ENCODE assay signal across 28 mouse cellular contexts in the genomic region with DNA sequence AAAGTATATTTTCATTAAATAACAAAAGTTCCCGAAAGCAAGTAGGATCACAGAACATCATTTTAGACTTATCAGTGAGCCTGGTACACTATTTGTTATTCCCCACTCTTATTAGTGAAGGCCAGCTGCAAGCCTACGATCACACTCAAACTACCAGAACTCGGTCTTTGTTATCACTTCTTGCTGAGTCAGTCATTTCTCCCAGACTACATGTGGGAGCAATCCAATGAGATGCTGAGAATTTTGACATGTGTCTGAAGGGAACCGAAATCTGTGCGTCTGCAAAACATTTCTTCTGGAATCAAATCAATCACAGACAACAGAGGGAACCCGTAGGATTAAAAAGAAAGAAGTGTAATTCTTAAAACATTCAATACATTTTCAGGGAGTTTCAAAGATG.
DNase-seq lines count a peak whose midpoint lies in the region; ATAC-seq and TF ChIP-seq lines count a peak whose summit lies in the region.
"Had no signal": no experiment of that assay in that cellular context is flagged by ENCODE, and none has a peak within 500 bp of the region (broad histone marks: within the 10 kb centered on the region; RNA-seq: fewer than 3 reads in every experiment).

No protein-coding gene starts in this region.

- peak; percentile 76; the same call in 1 of the 2 replicates for ATAC-seq in lung, embryonic 14.5 days (ENCODE audit: insufficient read depth)
- peak; percentile 62; the same call in 1 of the 2 replicates for ATAC-seq in lung, embryonic 16.5 days (ENCODE audit: low read depth)
- ATAC-seq in megakaryocyte, adult 5-6 weeks (ENCODE audit: poor library complexity, severe bottlenecking), result no peak
- ATAC-seq: activated CD4-positive, CD25-positive, alpha-beta regulatory T cell, adult 4 months; forebrain, embryonic 14.5 days; forebrain, embryonic 16.5 days; Patski had no signal

- H3K4me1 ChIP-seq in lung, embryonic 14.5 days (ENCODE audit: insufficient read depth), result no peaks in the 10 kb centered on the region
- no peaks in the 10 kb centered on the region for H3K4me1 ChIP-seq in lung, embryonic 16.5 days (replicated peaks; ENCODE audit: control insufficient read depth, insufficient read depth, low read length)
- no peaks in the 10 kb centered on the region for H3K4me1 ChIP-seq in ES-E14 (ENCODE audit: control insufficient read depth in 2 of 2, insufficient read depth in 2 of 2, low read length in 2 of 2, poor library complexity in 1 of 2)
- H3K4me1 ChIP-seq: embryonic facial prominence, embryonic 12.5 days; embryonic facial prominence, embryonic 15.5 days; forebrain, embryonic 10.5 days; forebrain, embryonic 12.5 days had no signal

- no peak for TF ChIP-seq POLR2A in brain, embryonic 14.5 days (IDR thresholded peaks at IDR 0.05; ENCODE audit: borderline replicate concordance, extremely low read depth, insufficient read depth, insufficient read length, poor library complexity, severe bottlenecking)

- in situ Hi-C loops in ES-E14 (cut with MboI; ENCODE audit: low sequenced_read_pairs in 2 of 2, unreplicated experiment in 2 of 2), result no loop called here

- H3K4me3 ChIP-seq in lung, embryonic 14.5 days (ENCODE audit: low read depth, low read length), result no peak overlapping the region
- H3K4me3 ChIP-seq in lung, embryonic 16.5 days (ENCODE audit: low read length), result no peak overlapping the region
- no peak overlapping the region for H3K4me3 ChIP-seq in ES-E14 (ENCODE audit: insufficient read depth in 1 of 2, low read depth in 1 of 2, low read length in 2 of 2, poor library complexity in 1 of 2, severe bottlenecking in 1 of 2)
- H3K4me3 ChIP-seq: embryonic facial prominence, embryonic 12.5 days; embryonic facial prominence, embryonic 15.5 days; erythroblast, embryonic 14.5 days; forebrain, embryonic 10.5 days; forebrain, embryonic 12.5 days had no signal

- WGBS in lung, embryonic 14.5 days, result 38% methylated on average over 6 of the region's 6 CpGs
- 65% methylated on average over 6 of the region's 6 CpGs for WGBS in lung, embryonic 16.5 days

- H3K27me3 ChIP-seq in lung, embryonic 14.5 days (ENCODE audit: insufficient read depth, low read length), result no peaks in the 10 kb centered on the region
- H3K27me3 ChIP-seq in lung, embryonic 16.5 days (ENCODE audit: control insufficient read depth, insufficient read depth, low read depth, low read length), result no peaks in the 10 kb centered on the region
- H3K27me3 ChIP-seq: embryonic facial prominence, embryonic 12.5 days; embryonic facial prominence, embryonic 15.5 days; forebrain, embryonic 12.5 days; Patski had no signal

- H3K27ac ChIP-seq in lung, embryonic 14.5 days (ENCODE audit: low read depth), result no peak overlapping the region
- H3K27ac ChIP-seq in lung, embryonic 16.5 days (ENCODE audit: low read length), result no peak overlapping the region
- H3K27ac ChIP-seq in ES-E14 (ENCODE audit: insufficient read depth, low read depth, low read length, poor library complexity, severe bottlenecking), result no peak overlapping the region
- H3K27ac ChIP-seq: embryonic facial prominence, embryonic 12.5 days; embryonic facial prominence, embryonic 15.5 days; forebrain, embryonic 10.5 days; forebrain, embryonic 12.5 days had no signal

- H3K9ac ChIP-seq in lung, embryonic 14.5 days, result no peak overlapping the region
- H3K9ac ChIP-seq in lung, embryonic 16.5 days (ENCODE audit: low read length), result no peak overlapping the region
- no peak overlapping the region for H3K9ac ChIP-seq in ES-E14 (ENCODE audit: insufficient read depth, low read depth, low read length, poor library complexity, severe bottlenecking)
- H3K9ac ChIP-seq: embryonic facial prominence, embryonic 12.5 days; embryonic facial prominence, embryonic 15.5 days; forebrain, embryonic 12.5 days had no signal

- no peak overlapping the region for H3K4me2 ChIP-seq in lung, embryonic 14.5 days
- no peak overlapping the region for H3K4me2 ChIP-seq in lung, embryonic 16.5 days (ENCODE audit: low read depth, low read length)
- H3K4me2 ChIP-seq: embryonic facial prominence, embryonic 12.5 days; embryonic facial prominence, embryonic 15.5 days; forebrain, embryonic 12.5 days had no signal

- H3K9me3 ChIP-seq in lung, embryonic 14.5 days (ENCODE audit: low read depth, low read length), result no peaks in the 10 kb centered on the region
- no peaks in the 10 kb centered on the region for H3K9me3 ChIP-seq in lung, embryonic 16.5 days (ENCODE audit: control insufficient read depth, low read length)
- H3K9me3 ChIP-seq in ES-E14 (ENCODE audit: control insufficient read depth, insufficient read depth, low read depth, low read length), result no peaks in the 10 kb centered on the region
- H3K9me3 ChIP-seq: embryonic facial prominence, embryonic 12.5 days; embryonic facial prominence, embryonic 15.5 days; forebrain, embryonic 10.5 days; forebrain, embryonic 12.5 days had no signal

- H3K36me3 ChIP-seq in lung, embryonic 14.5 days (ENCODE audit: insufficient read depth), result no peaks in the 10 kb centered on the region
- no peaks in the 10 kb centered on the region for H3K36me3 ChIP-seq in lung, embryonic 16.5 days (ENCODE audit: control insufficient read depth, insufficient read depth, low read length)
- no peaks in the 10 kb centered on the region for H3K36me3 ChIP-seq in ES-E14 (ENCODE audit: control insufficient read depth, insufficient read depth, low read length, poor library complexity, severe bottlenecking)
- H3K36me3 ChIP-seq: embryonic facial prominence, embryonic 12.5 days; embryonic facial prominence, embryonic 15.5 days; forebrain, embryonic 10.5 days; forebrain, embryonic 12.5 days; G1E had no signal

- peak; percentile 62 for DNase-seq in lung, embryonic 14.5 days
- DNase-seq in lung, postnatal 36 days, result no peak
- no peak for DNase-seq in lung, postnatal 14 days
- no peak for DNase-seq in ES-E14 (ENCODE audit: low read depth, low spot score)
- DNase-seq in brain, embryonic 14.5 days (ENCODE audit: low read depth), result peak; percentile 5
- no peak for DNase-seq in urinary bladder, postnatal 4 days (ENCODE audit: low spot score in 2 of 2)
- DNase-seq: adrenal gland, adult 8-10 months; adrenal gland, postnatal 14 days; adrenal gland, postnatal 36 days; cerebellum, adult 11 months; cerebellum, adult 18-20 months; cerebellum, adult 8-10 months; cerebellum, adult 9-11 months; cerebellum, postnatal 14 days; cerebellum, postnatal 36 days; embryo, embryonic 11 days had no signal

- no peak for TF ChIP-seq CTCF in lung, embryonic 14.5 days (IDR thresholded peaks at IDR 0.05; ENCODE audit: low read depth)
- no peak for TF ChIP-seq CTCF in brain, embryonic 14.5 days (IDR thresholded peaks at IDR 0.05; ENCODE audit: borderline replicate concordance, extremely low read depth, insufficient read depth, insufficient read length)

TF ChIP-seq in ES-E14, 5 proteins besides CTCF, POLR2A, EP300 and RAD21:
- TF ChIP-seq MAFK (IDR thresholded peaks at IDR 0.05; ENCODE audit: insufficient read depth, low read depth, low read length), result peak; percentile 61; the same call in 1 of the 2 replicates
- TF ChIP-seq CHD2 (IDR thresholded peaks at IDR 0.05; ENCODE audit: low read depth, low read length), result no peak
TF ChIP-seq in ES-E14: peak in this region for 1.

Comparison
In these comparisons a context has a peak if more than half of its experiments do, and no peak if none do; other contexts are left out.
1. DNase-seq: peak in lung, embryonic 14.5 days (single experiment) and brain, embryonic 14.5 days (single experiment); none in lung, postnatal 36 days (single experiment), lung, postnatal 14 days (single experiment), ES-E14 (single experiment) and urinary bladder, postnatal 4 days (0 of 2).